Mouse (Mus musculus): ENCODE measurements around the gene Cic.

DNA sequence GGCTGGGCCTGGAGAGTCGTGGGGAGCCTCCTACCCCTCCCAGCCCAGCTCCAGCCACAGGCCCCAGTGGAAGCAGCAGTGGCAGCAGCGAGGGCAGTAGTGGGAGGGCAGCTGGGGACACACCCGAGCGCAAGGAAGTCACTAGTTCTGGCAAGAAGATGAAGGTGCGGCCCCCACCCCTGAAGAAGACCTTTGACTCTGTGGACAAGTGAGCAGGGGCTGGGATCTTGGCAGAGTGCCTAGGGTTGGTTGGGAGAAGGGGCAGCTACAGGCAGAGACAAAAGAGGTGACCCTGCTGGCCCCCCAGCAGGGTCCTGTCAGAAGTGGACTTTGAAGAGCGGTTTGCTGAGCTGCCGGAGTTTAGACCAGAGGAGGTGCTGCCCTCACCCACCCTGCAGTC, 24.6 kb downstream of the Cic start:
- TF ChIP-seq POLR2A (IDR thresholded peaks at IDR 0.05; ENCODE audit: control insufficient read depth, extremely low read depth, insufficient read depth, low read length, poor library complexity) (no peak), CTCF (IDR thresholded peaks at IDR 0.05; ENCODE audit: borderline replicate concordance, control insufficient read depth, extremely low read depth, insufficient read depth, low read length, poor library complexity) (no peak)

Measured in thymus, adult 2 months (tissue).